In genomic region chr13:51839250-51840026, GRCm38 (mm10) we compare ENCODE assay signal across 8 mouse cellular contexts. TPM values are rescaled to one million over a fixed set of nuclear protein-coding genes. Genes with fewer than 3 reads are reported as not detected.
DNase-seq lines count a peak whose midpoint lies in the region; ATAC-seq and TF ChIP-seq lines count a peak whose summit lies in the region.
"Had no signal": no experiment of that assay in that cellular context is flagged by ENCODE, and none has a peak within 500 bp of the region (broad histone marks: within the 10 kb centered on the region; RNA-seq: fewer than 3 reads in every experiment).

No protein-coding gene starts in this region.

- peaks cover 7% of the 10 kb centered on the region for H3K27me3 ChIP-seq in kidney, embryonic 14.5 days (ENCODE audit: control insufficient read depth, insufficient read depth, low read length)
- peaks cover 47% of the 10 kb centered on the region for H3K27me3 ChIP-seq in forebrain, embryonic 11.5 days (ENCODE audit: control insufficient read depth, insufficient read depth, low read length)
- no peaks in the 10 kb centered on the region for H3K27me3 ChIP-seq in limb, embryonic 14.5 days (ENCODE audit: control insufficient read depth, insufficient read depth, low read length)

- H3K9ac ChIP-seq in kidney, embryonic 14.5 days (ENCODE audit: low read depth, low read length): no peak overlapping the region
- no peak overlapping the region for H3K9ac ChIP-seq in forebrain, embryonic 11.5 days (ENCODE audit: low read length)
- no peak overlapping the region for H3K9ac ChIP-seq in limb, embryonic 14.5 days (ENCODE audit: low read depth, low read length, severe bottlenecking)
- H3K9ac ChIP-seq: midbrain, embryonic 12.5 days had no signal

- H3K27ac ChIP-seq in kidney, embryonic 14.5 days (ENCODE audit: low read depth, low read length): no peak overlapping the region
- no peak overlapping the region for H3K27ac ChIP-seq in forebrain, embryonic 11.5 days (ENCODE audit: low read depth, low read length)
- no peak overlapping the region for H3K27ac ChIP-seq in limb, embryonic 14.5 days (replicated peaks; ENCODE audit: low read depth, low read length)
- H3K27ac ChIP-seq: midbrain, embryonic 12.5 days had no signal

- H3K4me2 ChIP-seq in kidney, embryonic 14.5 days (replicated peaks; ENCODE audit: low read depth, low read length): no peak overlapping the region
- H3K4me2 ChIP-seq in forebrain, embryonic 11.5 days (ENCODE audit: low read depth, low read length, severe bottlenecking): no peak overlapping the region
- H3K4me2 ChIP-seq in limb, embryonic 14.5 days (replicated peaks; ENCODE audit: low read depth, low read length, severe bottlenecking): no peak overlapping the region
- H3K4me2 ChIP-seq: midbrain, embryonic 12.5 days had no signal

- no peak for TF ChIP-seq POLR2A in limb, embryonic 14.5 days (IDR thresholded peaks at IDR 0.05; ENCODE audit: borderline replicate concordance, extremely low read depth, insufficient read depth, insufficient read length)

- ATAC-seq in kidney, embryonic 14.5 days (ENCODE audit: low FRiP score, low TSS enrichment): no peak
- ATAC-seq in forebrain, embryonic 11.5 days (replicated peaks; ENCODE audit: low FRiP score): peak; percentile 37; the same call in 1 of the 2 replicates
- peak; percentile 56; the same call in 1 of the 2 replicates for ATAC-seq in limb, embryonic 14.5 days (ENCODE audit: low FRiP score, low read depth)

- DNase-seq in kidney, postnatal 10 days: peak; percentile 52
- peak; percentile 26 to 50 for DNase-seq in CD8-positive naive resting alpha-beta T cell, adult 2 months (ENCODE audit: low read depth in 2 of 2, low spot score in 2 of 2)
- peak; percentile 58 for DNase-seq in T-cell, adult 2 months (ENCODE audit: low spot score)
- no peak for DNase-seq in forebrain, embryonic 11.5 days (ENCODE audit: low spot score)
- DNase-seq in limb, embryonic 14.5 days (ENCODE audit: low spot score): peak; percentile 52
- DNase-seq in retina, adult 2 months (ENCODE audit: low read depth, low spot score): peak; percentile 25

- H3K4me1 ChIP-seq in kidney, embryonic 14.5 days (ENCODE audit: control insufficient read depth, insufficient read depth, low read length): peaks cover 20% of the 10 kb centered on the region; the same call in 1 of the 2 replicates
- H3K4me1 ChIP-seq in forebrain, embryonic 11.5 days (replicated peaks; ENCODE audit: control insufficient read depth, insufficient read depth, low read length): peaks cover 17% of the 10 kb centered on the region
- peaks cover 17% of the 10 kb centered on the region for H3K4me1 ChIP-seq in limb, embryonic 14.5 days (ENCODE audit: control insufficient read depth, insufficient read depth, low read length)

- H3K4me3 ChIP-seq in kidney, embryonic 14.5 days (ENCODE audit: low read length): no peak overlapping the region
- H3K4me3 ChIP-seq in forebrain, embryonic 11.5 days (ENCODE audit: low read depth, low read length): no peak overlapping the region
- no peak overlapping the region for H3K4me3 ChIP-seq in limb, embryonic 14.5 days (replicated peaks; ENCODE audit: low read length)
- H3K4me3 ChIP-seq: midbrain, embryonic 12.5 days had no signal

- no peaks in the 10 kb centered on the region for H3K36me3 ChIP-seq in kidney, embryonic 14.5 days (ENCODE audit: control insufficient read depth, insufficient read depth, low read length)
- H3K36me3 ChIP-seq in forebrain, embryonic 11.5 days (ENCODE audit: control insufficient read depth, insufficient read depth, low read length): no peaks in the 10 kb centered on the region
- H3K36me3 ChIP-seq in limb, embryonic 14.5 days (ENCODE audit: control insufficient read depth, insufficient read depth, low read length): no peaks in the 10 kb centered on the region
- H3K36me3 ChIP-seq: midbrain, embryonic 12.5 days had no signal

- 22% methylated on average over 8 of the region's 8 CpGs for WGBS in kidney, embryonic 14.5 days
- 26% methylated on average over 8 of the region's 8 CpGs for WGBS in forebrain, embryonic 11.5 days
- WGBS in limb, embryonic 14.5 days: 22% methylated on average over 8 of the region's 8 CpGs

- no peaks in the 10 kb centered on the region for H3K9me3 ChIP-seq in kidney, embryonic 14.5 days (ENCODE audit: control insufficient read depth, low read length)
- H3K9me3 ChIP-seq in forebrain, embryonic 11.5 days (ENCODE audit: control insufficient read depth, low read length): no peaks in the 10 kb centered on the region
- H3K9me3 ChIP-seq in limb, embryonic 14.5 days (ENCODE audit: control insufficient read depth, low read length): no peaks in the 10 kb centered on the region
- H3K9me3 ChIP-seq: midbrain, embryonic 12.5 days had no signal

RNA-seq across cellular contexts. Expression of gene Gadd45g, which starts 7.0 kb away (rescaled TPM):
- polyA plus RNA-seq in kidney, embryonic 14.5 days (2014; fragmentation: Nextera tagmentation; extraction: Ambion mirVana): 26.6 and 29.0 TPM in 2 replicates
- polyA plus RNA-seq in forebrain, embryonic 11.5 days (2014; fragmentation: Nextera tagmentation; extraction: Ambion mirVana): 157 and 169 TPM in 2 replicates
- polyA plus RNA-seq in limb, embryonic 14.5 days (2012; rRNA removed): 50.0 and 51.5 TPM in 2 replicates
- 38.1 and 43.2 TPM in 2 replicates for polyA plus RNA-seq in limb, embryonic 14.5 days (2014; fragmentation: Nextera tagmentation; extraction: Ambion mirVana)

RNA-seq across cellular contexts. Expression of gene Sema4d, which starts 45.9 kb away (rescaled TPM):
- 11.3 and 20.2 TPM in 2 replicates for polyA plus RNA-seq in kidney, embryonic 14.5 days (2014; fragmentation: Nextera tagmentation; extraction: Ambion mirVana)
- 8.3 and 8.4 TPM in 2 replicates for polyA plus RNA-seq in forebrain, embryonic 11.5 days (2014; fragmentation: Nextera tagmentation; extraction: Ambion mirVana)
- polyA plus RNA-seq in limb, embryonic 14.5 days (2012; rRNA removed): 8.5 and 9.6 TPM in 2 replicates
- polyA plus RNA-seq in limb, embryonic 14.5 days (2014; fragmentation: Nextera tagmentation; extraction: Ambion mirVana): 6.8 and 8.0 TPM in 2 replicates
